ENCODE assay signal across 17 mouse cellular contexts in the genomic region with DNA sequence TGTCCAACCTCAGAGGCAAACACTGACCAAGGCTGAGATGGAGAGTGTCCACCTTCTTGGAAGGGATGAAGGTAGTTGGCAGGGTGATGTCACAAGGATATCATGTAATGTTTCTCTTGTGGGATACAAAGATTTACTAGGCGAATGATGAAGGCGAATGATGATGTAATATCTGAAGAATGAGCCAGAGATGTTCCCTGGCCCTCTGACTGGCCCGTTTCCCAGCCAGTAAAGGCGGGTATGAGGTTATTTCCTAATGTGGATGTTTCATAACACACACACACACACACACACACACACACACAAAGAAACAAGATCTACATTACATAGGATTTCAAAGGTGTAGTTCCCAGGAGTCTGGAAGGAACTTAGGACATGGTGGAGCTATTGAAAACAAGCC.
DNase-seq lines count a peak whose midpoint lies in the region; ATAC-seq and TF ChIP-seq lines count a peak whose summit lies in the region.
"Had no signal": no experiment of that assay in that cellular context is flagged by ENCODE, and none has a peak within 500 bp of the region (broad histone marks: within the 10 kb centered on the region; RNA-seq: fewer than 3 reads in every experiment).

No protein-coding gene starts in this region.

- H3K9me3 ChIP-seq in stomach, embryonic 16.5 days (replicated peaks; ENCODE audit: control insufficient read depth, low read length) = no peaks in the 10 kb centered on the region
- H3K9me3 ChIP-seq in stomach, postnatal 0 days (ENCODE audit: control insufficient read depth, low read length) = no peaks in the 10 kb centered on the region
- no peaks in the 10 kb centered on the region for H3K9me3 ChIP-seq in limb, embryonic 15.5 days
- no peaks in the 10 kb centered on the region for H3K9me3 ChIP-seq in hindbrain, embryonic 10.5 days
- H3K9me3 ChIP-seq: forebrain, embryonic 12.5 days; heart, embryonic 13.5 days; hindbrain, embryonic 13.5 days had no signal

- H3K4me3 ChIP-seq in stomach, embryonic 16.5 days (replicated peaks; ENCODE audit: low read length) = no peak overlapping the region
- H3K4me3 ChIP-seq in stomach, postnatal 0 days (ENCODE audit: low read depth, low read length) = no peak overlapping the region
- H3K4me3 ChIP-seq in limb, embryonic 15.5 days = no peak overlapping the region
- H3K4me3 ChIP-seq in hindbrain, embryonic 10.5 days = no peak overlapping the region
- H3K4me3 ChIP-seq: forebrain, embryonic 12.5 days; heart, embryonic 13.5 days; hindbrain, embryonic 13.5 days had no signal

- 0 out of 2 replicates have a peak, but pooled peaks cover 9% of the 10 kb centered on the region for H3K4me1 ChIP-seq in stomach, embryonic 16.5 days (ENCODE audit: control insufficient read depth, insufficient read depth, low read length)
- H3K4me1 ChIP-seq in stomach, postnatal 0 days (replicated peaks; ENCODE audit: control insufficient read depth, insufficient read depth) = no peaks in the 10 kb centered on the region
- no peaks in the 10 kb centered on the region for H3K4me1 ChIP-seq in limb, embryonic 15.5 days
- H3K4me1 ChIP-seq in hindbrain, embryonic 10.5 days (replicated peaks) = no peaks in the 10 kb centered on the region
- H3K4me1 ChIP-seq: forebrain, embryonic 12.5 days; hindbrain, embryonic 13.5 days had no signal

- no peak for ATAC-seq in stomach, embryonic 16.5 days (ENCODE audit: insufficient read depth, low FRiP score)
- ATAC-seq in stomach, postnatal 0 days (ENCODE audit: low FRiP score, low TSS enrichment) = no peak
- ATAC-seq in limb, embryonic 15.5 days (ENCODE audit: insufficient number of reproducible peaks, low FRiP score, low TSS enrichment, low read depth) = 0 out of 2 replicates have a peak, but pooled peaks have one; percentile 27
- ATAC-seq in monocyte, adult 5-6 weeks (replicated peaks; ENCODE audit: insufficient number of reproducible peaks, low FRiP score, low TSS enrichment, poor library complexity, severe bottlenecking) = no peak

- peak; percentile 25 for DNase-seq in cerebellum, adult 9-10 months
- DNase-seq in cerebellum, adult 9-11 months = no peak
- DNase-seq in stomach, postnatal 0 days (ENCODE audit: low spot score) = no peak
- no peak for DNase-seq in kidney, adult 9 months
- no peak for DNase-seq in hindbrain, embryonic 10.5 days (ENCODE audit: low spot score)
- DNase-seq: adrenal gland, adult 8-10 months; cerebellum, adult 11 months; lung, embryonic 14.5 days; right cerebral cortex, adult 18-20 months had no signal

- no peak for TF ChIP-seq CTCF in stomach, postnatal 0 days (IDR thresholded peaks at IDR 0.05; ENCODE audit: low read depth)

- no peak for TF ChIP-seq EP300 in stomach, postnatal 0 days (optimal IDR thresholded peaks at IDR 0.05)

- H3K36me3 ChIP-seq in stomach, embryonic 16.5 days (ENCODE audit: control insufficient read depth, insufficient read depth, low read length) = no peaks in the 10 kb centered on the region
- no peaks in the 10 kb centered on the region for H3K36me3 ChIP-seq in stomach, postnatal 0 days (ENCODE audit: control insufficient read depth, insufficient read depth, low read length)
- no peaks in the 10 kb centered on the region for H3K36me3 ChIP-seq in limb, embryonic 15.5 days
- H3K36me3 ChIP-seq in hindbrain, embryonic 10.5 days = no peaks in the 10 kb centered on the region
- H3K36me3 ChIP-seq: forebrain, embryonic 12.5 days; heart, embryonic 13.5 days; hindbrain, embryonic 13.5 days had no signal

- no peak overlapping the region for H3K4me2 ChIP-seq in stomach, embryonic 16.5 days (ENCODE audit: low read depth, low read length)
- no peak overlapping the region for H3K4me2 ChIP-seq in stomach, postnatal 0 days (replicated peaks; ENCODE audit: low read depth)
- no peak overlapping the region for H3K4me2 ChIP-seq in limb, embryonic 15.5 days
- H3K4me2 ChIP-seq: forebrain, embryonic 12.5 days; heart, embryonic 13.5 days; hindbrain, embryonic 13.5 days; liver, embryonic 11.5 days; lung, embryonic 14.5 days had no signal

- H3K27me3 ChIP-seq in stomach, embryonic 16.5 days (ENCODE audit: control insufficient read depth, insufficient read depth, low read length) = no peaks in the 10 kb centered on the region
- no peaks in the 10 kb centered on the region for H3K27me3 ChIP-seq in stomach, postnatal 0 days (ENCODE audit: control insufficient read depth, insufficient read depth, low read length)
- no peaks in the 10 kb centered on the region for H3K27me3 ChIP-seq in limb, embryonic 15.5 days
- H3K27me3 ChIP-seq in hindbrain, embryonic 10.5 days (ENCODE audit: insufficient read depth, poor library complexity, severe bottlenecking) = no peaks in the 10 kb centered on the region
- H3K27me3 ChIP-seq: CH12.LX; heart, embryonic 13.5 days had no signal

- H3K27ac ChIP-seq in stomach, embryonic 16.5 days (ENCODE audit: low read length) = peak overlapping the region; percentile 28; the same call in 1 of the 2 replicates
- no peak overlapping the region for H3K27ac ChIP-seq in stomach, postnatal 0 days (replicated peaks)
- H3K27ac ChIP-seq in limb, embryonic 15.5 days = no peak overlapping the region
- no peak overlapping the region for H3K27ac ChIP-seq in hindbrain, embryonic 10.5 days
- H3K27ac ChIP-seq: forebrain, embryonic 12.5 days; heart, embryonic 13.5 days; hindbrain, embryonic 13.5 days had no signal

- no peak overlapping the region for H3K9ac ChIP-seq in stomach, embryonic 16.5 days (ENCODE audit: low read length)
- no peak overlapping the region for H3K9ac ChIP-seq in stomach, postnatal 0 days (ENCODE audit: low read length)
- H3K9ac ChIP-seq in limb, embryonic 15.5 days = no peak overlapping the region
- H3K9ac ChIP-seq: forebrain, embryonic 12.5 days; heart, embryonic 13.5 days; hindbrain, embryonic 13.5 days; lung, embryonic 14.5 days had no signal

- 75% methylated on average over 4 of the region's 4 CpGs for WGBS in stomach, embryonic 16.5 days
- WGBS in stomach, postnatal 0 days = 55% methylated on average over 4 of the region's 4 CpGs
- WGBS in limb, embryonic 15.5 days = 62% methylated on average over 4 of the region's 4 CpGs
- WGBS in hindbrain, embryonic 10.5 days = 86% methylated on average over 4 of the region's 4 CpGs
